Mouse (Mus musculus): Measurements from ENCODE around the gene Ncln. TPM values are rescaled to one million over a fixed set of nuclear protein-coding genes. Genes with fewer than 3 reads are reported as not detected.

The Ncln gene
- polyA plus RNA-seq, 1 experiment from 2014 or later = 68.8 TPM

DNA sequence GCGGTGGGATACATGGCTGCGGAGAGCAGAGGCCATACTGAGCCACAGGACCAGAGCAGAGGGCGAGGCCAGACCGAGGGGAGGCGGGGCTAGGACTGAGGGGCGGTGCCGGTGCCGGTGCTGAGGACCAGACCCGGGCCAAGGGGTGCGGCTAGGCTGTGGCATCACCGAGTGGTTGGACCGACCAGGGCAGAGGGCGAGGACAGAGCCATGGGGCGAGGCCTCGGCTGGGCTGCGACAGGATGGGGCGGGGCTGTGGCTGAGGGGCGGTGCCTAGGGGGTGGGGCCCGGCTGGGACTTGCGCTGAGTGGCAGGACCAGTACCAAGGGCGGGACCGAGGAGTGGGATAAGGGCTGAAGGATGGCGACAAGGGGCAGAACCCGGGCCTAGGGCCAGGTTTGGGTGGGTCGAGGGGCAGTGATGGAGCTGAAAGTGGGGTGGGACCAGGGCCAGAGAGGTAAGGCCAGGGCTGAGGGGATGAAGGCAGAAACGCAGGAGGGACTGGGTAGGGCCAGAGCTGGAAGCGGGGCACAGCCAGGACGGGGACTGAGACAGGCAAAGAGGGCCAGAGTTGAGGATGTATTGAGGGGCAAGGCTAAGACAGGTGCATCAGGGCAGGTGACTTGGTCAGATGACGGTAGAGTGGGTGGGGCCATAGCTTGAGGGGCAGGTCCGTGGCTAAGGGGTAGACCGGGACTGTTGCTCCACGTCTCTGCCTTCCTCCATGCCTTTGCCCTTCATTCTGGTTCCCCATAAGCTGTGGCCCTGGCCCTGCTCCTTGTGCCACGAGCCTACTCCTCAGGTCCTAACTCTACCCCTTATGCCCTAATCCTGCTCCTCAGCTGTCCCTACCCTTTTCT is 31.6 kb downstream of the Ncln start:
- ATAC-seq (ENCODE audit: low read depth) = peak; percentile 68
- H3K4me2 ChIP-seq = peak overlapping the region; percentile 52
- H3K4me3 ChIP-seq = peak overlapping the region; percentile 32
- peaks cover 85% of the 10 kb centered on the region for H3K27me3 ChIP-seq
- no peaks in the 10 kb centered on the region for H3K9me3 ChIP-seq
- 4% methylated on average over 33 of the region's 33 CpGs for WGBS
- peaks cover 12% of the 10 kb centered on the region; the same call in 1 of the 2 replicates for H3K4me1 ChIP-seq (replicated peaks)
- peak overlapping the region; percentile 27; the same call in 1 of the 2 replicates for H3K9ac ChIP-seq
- H3K27ac ChIP-seq (replicated peaks) = no peak overlapping the region
- peaks cover 57% of the 10 kb centered on the region for H3K36me3 ChIP-seq

- ATAC-seq (ENCODE audit: low read depth) = no peak
- Histone ChIP-seq H3K4me2 (peak overlapping the region; percentile 52; the same call in 1 of the 2 replicates), H3K36me3 (peaks cover 47% of the 10 kb centered on the region), H3K27ac (replicated peaks) (no peak overlapping the region), H3K9ac (no peak overlapping the region), H3K4me1 (replicated peaks) (peaks cover 12% of the 10 kb centered on the region; the same call in 1 of the 2 replicates), H3K9me3 (no peaks in the 10 kb centered on the region), H3K27me3 (peaks cover 96% of the 10 kb centered on the region), H3K4me3 (no peak overlapping the region)
- WGBS = 80% methylated on average over 4 of the region's 4 CpGs
Measured at GRCm38 (mm10) chr10:81463531-81463930, 32.7 kb downstream of the Ncln start.

- H3K36me3 ChIP-seq = peaks cover 41% of the 10 kb centered on the region
- no peak overlapping the region for H3K4me3 ChIP-seq
- H3K27me3 ChIP-seq = peaks cover 96% of the 10 kb centered on the region
- H3K4me1 ChIP-seq (replicated peaks) = peaks cover 12% of the 10 kb centered on the region; the same call in 1 of the 2 replicates
- 75% methylated on average over 7 of the region's 7 CpGs for WGBS
- no peak overlapping the region for H3K27ac ChIP-seq (replicated peaks)
- H3K9ac ChIP-seq = no peak overlapping the region
- no peak for ATAC-seq (ENCODE audit: low read depth)
- H3K4me2 ChIP-seq = no peak overlapping the region
- no peaks in the 10 kb centered on the region for H3K9me3 ChIP-seq
Measured at GRCm38 (mm10) chr10:81462917-81463316, 33.3 kb downstream of the Ncln start.

GRCm38 (mm10) chr10:81462415-81462804 is 33.8 kb downstream of the Ncln start:
- 37% methylated on average over 7 of the region's 7 CpGs for WGBS
- H3K4me2 ChIP-seq = no peak overlapping the region
- H3K4me3 ChIP-seq = no peak overlapping the region
- peaks cover 96% of the 10 kb centered on the region for H3K27me3 ChIP-seq
- ATAC-seq (ENCODE audit: low read depth) = no peak
- H3K9me3 ChIP-seq = no peaks in the 10 kb centered on the region
- no peak overlapping the region for H3K9ac ChIP-seq
- H3K4me1 ChIP-seq (replicated peaks) = peaks cover 12% of the 10 kb centered on the region; the same call in 1 of the 2 replicates
- H3K36me3 ChIP-seq = peaks cover 36% of the 10 kb centered on the region
- no peak overlapping the region for H3K27ac ChIP-seq (replicated peaks)

GRCm38 (mm10) chr10:81461673-81462414 is 34.3 kb downstream of the Ncln start:
- Histone ChIP-seq H3K27me3 (peaks cover 99% of the 10 kb centered on the region), H3K4me2 (no peak overlapping the region), H3K9me3 (no peaks in the 10 kb centered on the region), H3K4me3 (no peak overlapping the region), H3K27ac (replicated peaks) (no peak overlapping the region), H3K9ac (no peak overlapping the region), H3K36me3 (peaks cover 30% of the 10 kb centered on the region), H3K4me1 (replicated peaks) (peaks cover 12% of the 10 kb centered on the region; the same call in 1 of the 2 replicates)
- 9% methylated on average over 16 of the region's 16 CpGs for WGBS
- ATAC-seq (ENCODE audit: low read depth) = no peak

DNA sequence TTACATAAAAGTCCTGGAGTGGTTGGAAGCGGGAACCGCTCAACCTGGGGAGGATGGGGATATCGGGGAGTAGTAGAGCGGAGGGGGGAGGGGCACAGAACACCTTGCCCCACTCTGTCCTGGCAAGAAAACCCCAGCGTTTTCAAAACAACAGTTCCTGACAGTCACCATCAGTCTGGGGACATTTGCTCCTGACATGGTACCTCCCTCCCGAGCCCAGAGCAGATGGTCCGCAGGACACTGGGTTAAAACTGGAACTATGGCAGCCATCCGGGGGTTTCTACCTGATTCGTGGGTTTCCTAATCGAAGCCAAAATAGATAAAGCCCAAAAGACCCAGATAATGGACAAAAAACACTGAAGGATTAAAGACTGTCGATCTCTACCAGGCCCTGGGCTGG is 35.2 kb downstream of the Ncln start:
- ATAC-seq (ENCODE audit: low read depth) = no peak
- peaks cover 12% of the 10 kb centered on the region; the same call in 1 of the 2 replicates for H3K4me1 ChIP-seq (replicated peaks)
- no peak overlapping the region for H3K4me3 ChIP-seq
- 36% methylated on average over 11 of the region's 11 CpGs for WGBS
- H3K27me3 ChIP-seq = peaks cover 99% of the 10 kb centered on the region
- H3K36me3 ChIP-seq = peaks cover 21% of the 10 kb centered on the region
- H3K4me2 ChIP-seq = no peak overlapping the region
- no peak overlapping the region for H3K9ac ChIP-seq
- H3K27ac ChIP-seq (replicated peaks) = no peak overlapping the region
- H3K9me3 ChIP-seq = no peaks in the 10 kb centered on the region

DNA sequence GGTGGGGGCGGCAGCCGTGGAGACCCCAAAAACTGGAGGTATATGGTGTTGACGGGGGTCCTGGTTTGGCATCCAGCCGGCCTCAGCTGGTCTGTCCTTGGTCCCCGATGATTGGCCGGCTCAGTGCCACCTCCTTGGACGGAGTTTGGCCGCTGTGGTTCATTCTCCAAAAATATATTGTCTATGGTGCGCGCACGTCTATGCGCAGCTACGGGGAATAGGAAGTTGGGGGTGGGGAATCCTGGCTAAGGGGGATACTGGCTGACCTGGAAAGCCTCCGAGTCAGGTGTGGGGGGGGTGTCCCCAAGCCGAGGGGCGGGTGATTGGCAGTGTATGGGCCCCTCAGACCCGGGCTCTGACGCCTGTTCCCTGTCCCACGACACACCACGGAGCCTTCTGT is 35.7 kb downstream of the Ncln start:
- no peaks in the 10 kb centered on the region for H3K9me3 ChIP-seq
- peaks cover 12% of the 10 kb centered on the region; the same call in 1 of the 2 replicates for H3K4me1 ChIP-seq (replicated peaks)
- no peak for ATAC-seq (ENCODE audit: low read depth)
- H3K4me3 ChIP-seq = no peak overlapping the region
- peaks cover 17% of the 10 kb centered on the region for H3K36me3 ChIP-seq
- WGBS = 21% methylated on average over 20 of the region's 20 CpGs
- H3K27ac ChIP-seq (replicated peaks) = no peak overlapping the region
- H3K4me2 ChIP-seq = no peak overlapping the region
- no peak overlapping the region for H3K9ac ChIP-seq
- H3K27me3 ChIP-seq = peaks cover 99% of the 10 kb centered on the region

- H3K9me3 ChIP-seq = no peaks in the 10 kb centered on the region
- ATAC-seq (ENCODE audit: low read depth) = no peak
- no peak overlapping the region for H3K27ac ChIP-seq (replicated peaks)
- peaks cover 99% of the 10 kb centered on the region for H3K27me3 ChIP-seq
- peaks cover 5% of the 10 kb centered on the region; the same call in 1 of the 2 replicates for H3K4me1 ChIP-seq (replicated peaks)
- H3K36me3 ChIP-seq = peaks cover 17% of the 10 kb centered on the region
- no peak overlapping the region for H3K4me3 ChIP-seq
- no peak overlapping the region for H3K9ac ChIP-seq
- WGBS = 73% methylated on average over 21 of the region's 21 CpGs
- no peak overlapping the region for H3K4me2 ChIP-seq
Measured at GRCm38 (mm10) chr10:81459399-81459798, 36.8 kb downstream of the Ncln start.

GRCm38 (mm10) chr10:81458267-81458666 is 37.9 kb downstream of the Ncln start:
- Histone ChIP-seq H3K36me3 (peaks cover 17% of the 10 kb centered on the region), H3K27ac (replicated peaks) (no peak overlapping the region), H3K4me3 (no peak overlapping the region), H3K9me3 (no peaks in the 10 kb centered on the region), H3K9ac (no peak overlapping the region), H3K4me2 (no peak overlapping the region), H3K27me3 (peaks cover 99% of the 10 kb centered on the region), H3K4me1 (replicated peaks) (no peaks in the 10 kb centered on the region)
- ATAC-seq (ENCODE audit: low read depth) = no peak
- WGBS = 88% methylated on average over 6 of the region's 6 CpGs

DNA sequence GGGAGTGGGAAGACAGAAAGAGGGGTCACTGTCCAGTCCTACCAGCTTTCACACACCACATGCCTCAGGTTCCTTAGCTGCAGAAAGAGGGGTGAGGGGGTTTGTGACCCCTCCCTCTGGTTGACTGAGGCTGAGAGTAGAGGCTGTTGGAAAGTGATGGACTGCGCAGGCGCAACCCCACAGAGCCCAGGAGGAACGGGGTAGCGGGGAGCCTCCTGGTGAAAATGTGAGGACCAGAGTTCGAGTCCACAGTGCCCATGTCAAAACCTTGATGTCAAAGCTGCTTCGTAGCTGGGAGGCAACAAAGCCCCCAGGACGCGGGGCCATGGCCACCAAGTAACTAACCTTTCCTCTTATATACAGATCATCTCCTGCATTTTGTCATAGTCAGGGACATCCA is 38.6 kb downstream of the Ncln start:
- Histone ChIP-seq H3K27ac (replicated peaks) (no peak overlapping the region), H3K9ac (no peak overlapping the region), H3K4me3 (no peak overlapping the region), H3K9me3 (no peaks in the 10 kb centered on the region), H3K36me3 (peaks cover 13% of the 10 kb centered on the region), H3K4me2 (no peak overlapping the region), H3K4me1 (replicated peaks) (no peaks in the 10 kb centered on the region), H3K27me3 (peaks cover 99% of the 10 kb centered on the region)
- ATAC-seq (ENCODE audit: low read depth) = no peak
- 88% methylated on average over 8 of the region's 8 CpGs for WGBS

- H3K4me2 ChIP-seq = no peak overlapping the region
- H3K36me3 ChIP-seq = peaks cover 7% of the 10 kb centered on the region
- WGBS = 52% methylated on average over 11 of the region's 12 CpGs
- no peak overlapping the region for H3K27ac ChIP-seq (replicated peaks)
- H3K9ac ChIP-seq = no peak overlapping the region
- H3K27me3 ChIP-seq = peaks cover 99% of the 10 kb centered on the region
- H3K4me1 ChIP-seq (replicated peaks) = 0 out of 2 replicates have a peak, but pooled peaks cover 5% of the 10 kb centered on the region
- H3K4me3 ChIP-seq = no peak overlapping the region
- no peaks in the 10 kb centered on the region for H3K9me3 ChIP-seq
- no peak for ATAC-seq (ENCODE audit: low read depth)
Measured at GRCm38 (mm10) chr10:81456983-81457563, 39.1 kb downstream of the Ncln start.
